Mouse (Mus musculus) Patski (cell line): Measurements from ENCODE around the gene Fbxw11. TPM values are rescaled to one million over a fixed set of nuclear protein-coding genes. Genes with fewer than 3 reads are reported as not detected.
"Not testable (repeated sequence)": the region's sequence is repeated elsewhere in the genome, so short reads cannot be mapped to it uniquely, and the experiment has no call there.

Experiments
- ATAC-seq: fragments of 100-300 bp; one replicate; pipeline ENCODE4 v1.8.0; 2021
- CTCF ChIA-PET: fragments of 350-600 bp; sonication (Branson Sonifier 250); formaldehyde crosslinking; loops from one replicate; lab custom pipeline; 2022; ENCODE audit warnings: inconsistent platforms; lab: Charles Lee
- POLR2A ChIA-PET: fragments of 350-600 bp; sonication (Branson Sonifier 250); formaldehyde crosslinking; loops from one replicate; lab custom pipeline; 2022; ENCODE audit warnings: antibody characterized with exemption, inconsistent platforms; lab: Charles Lee
- DNase-seq: peaks from one replicate; pipeline ENCODE4 v3.0.0-alpha.2; 2011; ENCODE audit warnings: low read depth, low spot score
- H3K27me3 ChIP-seq: fragments of 371-371 bp; one replicate; pipeline ENCODE4 v1.5.1; 2021
- CTCF ChIP-seq: fragments of 100-300 bp; IDR thresholded peaks from one replicate; pipeline ENCODE4 v1.5.1; 2021
- in situ Hi-C: fragments of 300-500 bp; cut with MboI; formaldehyde crosslinking; loops from 3 replicates; pipeline ENCODE4 v1.11.1; 2018; ENCODE audit warnings: low pct_unique_long_range_greater_than_20kb, mixed read lengths
- polyA plus RNA-seq: library from polyadenylated mRNA; unstranded; gene quantifications from one replicate; pipeline ENCODE4 v1.2.3, GENCODE M21; 2021

Gene Fbxw11
- polyA plus RNA-seq, 1 experiment from 2014 or later, result 92.4 TPM

DNA sequence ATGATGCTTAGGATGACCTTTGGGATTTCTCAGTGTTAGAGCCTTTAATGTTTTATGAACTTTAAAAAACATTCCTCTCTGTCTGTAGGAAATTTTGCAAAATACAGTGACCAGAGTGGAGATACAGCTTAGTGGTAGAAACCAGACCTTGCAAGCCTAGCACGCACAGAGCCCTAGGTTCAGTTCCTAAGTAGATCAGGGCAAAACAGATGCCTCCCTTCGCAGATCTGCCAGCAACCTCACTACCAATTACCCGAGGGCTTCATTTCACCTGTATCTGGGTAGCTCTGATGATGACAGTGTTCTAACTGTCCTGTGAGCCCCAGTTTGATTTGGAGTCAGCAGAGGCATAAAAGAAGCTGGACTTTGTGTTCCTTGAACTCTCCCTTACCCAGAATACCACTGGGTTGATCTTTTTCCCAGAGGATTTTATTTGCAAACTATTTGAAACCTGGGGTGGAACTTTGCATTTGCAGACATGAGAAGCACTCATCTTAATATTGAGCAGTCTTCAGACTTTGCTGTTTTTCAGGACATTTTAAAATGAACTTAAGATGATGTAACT, 42.2 kb downstream of the Fbxw11 start:
- in situ Hi-C loops, result no loop called here

DNA sequence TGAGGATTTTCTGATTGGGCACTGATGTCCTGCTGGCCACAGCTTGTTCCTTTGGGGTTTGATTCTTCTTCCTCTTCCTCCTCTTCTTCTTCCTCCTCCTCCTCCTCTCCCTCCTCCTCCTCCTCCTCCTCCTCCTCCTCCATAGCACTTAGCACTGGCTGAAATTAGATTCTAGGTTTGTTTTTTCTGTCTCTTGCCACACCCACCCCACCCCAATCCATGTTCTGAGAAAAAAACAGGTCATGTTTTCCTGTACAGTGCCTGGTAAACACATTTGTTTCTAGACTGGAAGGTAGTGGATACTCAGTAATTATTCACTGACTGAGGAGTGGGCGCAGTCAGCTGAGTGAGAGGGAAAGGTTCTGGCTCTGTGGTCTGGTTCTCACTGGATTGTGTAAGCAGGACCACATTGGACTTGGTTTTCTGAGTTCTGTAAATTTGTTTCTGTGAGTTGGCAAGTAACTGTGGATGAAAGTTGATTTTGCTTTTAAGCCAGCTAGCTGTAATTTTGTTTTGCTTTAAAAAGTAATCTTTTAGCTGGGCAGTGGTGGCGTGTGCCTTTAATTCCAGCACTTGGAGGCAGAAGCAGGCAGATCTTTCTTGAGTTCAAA, 45.8 kb downstream of the Fbxw11 start:
- ATAC-seq (no peak), DNase-seq (no peak)
- POLR2A ChIA-PET, result no interaction called here
- CTCF ChIA-PET, result no interaction called here
- in situ Hi-C loops, result no loop called here
- H3K27me3 ChIP-seq, result no peaks in the 10 kb centered on the region
- TF ChIP-seq CTCF, result no peak

More for the DNA sequence above, 42.2 kb downstream of the Fbxw11 start:
- no peaks in the 10 kb centered on the region for H3K27me3 ChIP-seq
- no peak for DNase-seq
- ChIA-PET CTCF (interaction anchor here (0.7 to 1.9 kb wide), 3 partner anchors 9 to 38 kb away, joined by 3 to 4 read pairs (median 3); no protein-coding TSS in a partner anchor), POLR2A (no interaction called here)
- ATAC-seq, result no peak
- TF ChIP-seq CTCF, result no peak

DNA sequence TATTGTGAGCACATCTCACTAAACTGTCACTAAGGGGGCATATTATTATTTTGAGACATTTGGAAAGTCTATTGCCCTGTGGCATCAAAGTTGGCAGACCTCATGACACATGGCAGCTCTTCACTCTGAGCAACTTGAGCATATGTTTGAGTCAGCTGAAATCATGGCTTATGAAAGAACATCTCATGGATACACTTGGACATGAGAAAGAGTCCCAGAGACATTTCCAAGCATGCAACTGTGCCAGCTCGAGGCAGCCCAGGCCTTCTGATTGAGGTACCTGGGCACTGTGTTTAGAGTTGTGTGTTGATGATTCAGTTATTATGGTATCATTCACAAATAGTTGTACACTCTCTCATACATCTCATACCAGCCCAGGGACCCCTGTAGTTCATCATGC, 47.0 kb downstream of the Fbxw11 start:
- CTCF ChIA-PET, result interaction anchor here (0.9 kb wide), 1 partner anchor 9 kb away, joined by 3 read pairs; no protein-coding TSS in a partner anchor
- in situ Hi-C loops, result no loop called here
- ATAC-seq, result no peak

DNA sequence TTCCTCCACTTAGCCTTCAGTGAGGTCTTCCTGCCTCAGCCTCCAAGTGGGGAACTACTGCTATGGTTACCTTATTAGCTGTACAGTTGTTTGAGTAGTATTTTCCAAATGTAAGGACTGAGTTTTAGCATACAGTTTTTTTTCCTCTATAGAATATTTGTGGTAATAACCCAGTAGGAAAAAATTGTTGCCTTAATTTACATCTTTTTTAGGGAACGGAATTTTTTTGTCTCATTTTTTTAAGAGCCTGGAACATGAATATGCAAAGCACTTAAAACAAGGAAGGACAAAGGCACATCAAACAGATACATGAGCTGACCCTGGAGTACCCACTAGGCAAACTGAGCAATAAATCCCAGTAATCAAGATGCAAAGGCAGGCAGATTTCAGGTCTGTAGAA, 50.3 kb downstream of the Fbxw11 start:
- ATAC-seq, result no peak
- POLR2A ChIA-PET, result interaction anchor here (0.8 kb wide), 1 partner anchor 10 kb away, joined by 4 read pairs; no protein-coding TSS in a partner anchor
- DNase-seq, result no peak
- in situ Hi-C loops, result no loop called here
- CTCF ChIA-PET, result interaction anchor here (0.8 to 3.5 kb wide), 7 partner anchors 10 to 58 kb away, joined by 3 to 14 read pairs (median 3); partner anchors contain the start of gene Fbxw11
- H3K27me3 ChIP-seq, result no peaks in the 10 kb centered on the region
- no peak for TF ChIP-seq CTCF

More for the DNA sequence above, 47.0 kb downstream of the Fbxw11 start:
- no peak for TF ChIP-seq CTCF
- no peak for DNase-seq
- no peaks in the 10 kb centered on the region for H3K27me3 ChIP-seq
- POLR2A ChIA-PET, result no interaction called here

DNA sequence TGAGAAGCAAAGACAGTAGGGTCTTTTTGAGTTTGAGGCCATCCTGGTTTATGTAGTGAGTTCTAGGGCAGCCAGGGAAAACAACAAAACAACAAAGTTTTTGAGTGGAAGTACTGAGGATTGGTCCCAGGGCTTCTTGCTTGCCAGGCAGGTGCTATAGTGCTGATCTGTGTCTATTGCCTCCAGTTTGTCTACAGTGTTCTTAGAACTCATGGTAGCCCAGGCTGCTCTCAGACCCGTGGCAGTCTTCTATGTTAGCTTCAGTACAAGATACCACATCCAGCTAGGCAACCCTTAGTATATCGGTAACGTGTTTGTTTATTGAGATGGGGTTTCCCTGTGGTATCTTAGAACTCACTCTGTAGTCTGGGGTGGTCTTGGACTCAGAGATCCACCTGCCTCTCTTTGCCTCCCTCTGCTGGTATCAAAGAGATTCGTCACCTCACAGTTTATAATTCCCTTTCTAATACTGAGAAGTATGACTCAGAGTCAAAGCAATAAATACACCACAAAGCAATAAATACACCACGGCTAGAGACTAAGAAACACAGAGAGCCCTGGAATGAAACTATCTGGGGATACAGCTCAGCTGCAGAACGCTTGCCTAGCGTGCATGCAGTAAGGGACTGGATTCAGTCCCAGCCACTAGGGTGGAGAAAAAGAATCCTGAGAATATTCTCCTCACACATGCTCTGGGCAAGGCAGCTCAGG, 51.1 kb downstream of the Fbxw11 start:
- H3K27me3 ChIP-seq, result no peaks in the 10 kb centered on the region
- DNase-seq, result peak; percentile 19
- POLR2A ChIA-PET, result no interaction called here
- ATAC-seq, result peak; percentile 96
- peak; percentile 76 for TF ChIP-seq CTCF
- CTCF ChIA-PET, result interaction anchor here (0.8 to 3.5 kb wide), 11 partner anchors 11 to 95 kb away, joined by 3 to 14 read pairs (median 3); partner anchors contain the start of gene Fbxw11
- in situ Hi-C loops, result no loop called here

DNA sequence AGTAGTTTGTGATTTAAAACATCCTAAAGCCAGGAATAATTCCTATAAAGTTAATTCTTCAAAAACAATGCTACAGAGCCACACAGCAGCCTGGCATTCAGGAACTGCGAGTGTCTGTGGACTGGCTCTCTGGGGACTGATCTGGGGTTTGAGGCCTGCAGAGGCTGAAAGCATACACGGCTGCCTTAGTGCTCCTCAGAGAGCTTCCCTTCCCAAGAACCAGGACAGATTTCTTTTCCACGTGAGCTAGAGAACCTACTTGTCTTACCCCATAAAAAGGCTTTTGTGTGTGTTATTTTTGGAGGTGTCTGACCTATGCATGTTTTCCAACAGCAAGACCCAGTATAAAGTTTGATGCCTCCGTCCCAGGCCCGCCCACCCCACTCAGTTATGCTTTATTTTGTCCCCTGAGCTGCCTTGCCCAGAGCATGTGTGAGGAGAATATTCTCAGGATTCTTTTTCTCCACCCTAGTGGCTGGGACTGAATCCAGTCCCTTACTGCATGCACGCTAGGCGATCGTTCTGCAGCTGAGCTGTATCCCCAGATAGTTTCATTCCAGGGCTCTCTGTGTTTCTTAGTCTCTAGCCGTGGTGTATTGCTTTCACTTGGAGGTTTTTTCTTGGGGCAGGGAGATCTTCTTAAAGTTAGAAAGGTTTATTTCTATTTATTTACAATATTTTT, 51.9 kb downstream of the Fbxw11 start:
- DNase-seq, H3K27me3 ChIP-seq, ATAC-seq, in situ Hi-C loops, POLR2A ChIA-PET: not testable (repeated sequence)
- CTCF ChIA-PET, result interaction anchor here (0.9 to 3.5 kb wide), 6 partner anchors 12 to 96 kb away, joined by 3 to 14 read pairs (median 4); partner anchors contain the start of gene Fbxw11

DNA sequence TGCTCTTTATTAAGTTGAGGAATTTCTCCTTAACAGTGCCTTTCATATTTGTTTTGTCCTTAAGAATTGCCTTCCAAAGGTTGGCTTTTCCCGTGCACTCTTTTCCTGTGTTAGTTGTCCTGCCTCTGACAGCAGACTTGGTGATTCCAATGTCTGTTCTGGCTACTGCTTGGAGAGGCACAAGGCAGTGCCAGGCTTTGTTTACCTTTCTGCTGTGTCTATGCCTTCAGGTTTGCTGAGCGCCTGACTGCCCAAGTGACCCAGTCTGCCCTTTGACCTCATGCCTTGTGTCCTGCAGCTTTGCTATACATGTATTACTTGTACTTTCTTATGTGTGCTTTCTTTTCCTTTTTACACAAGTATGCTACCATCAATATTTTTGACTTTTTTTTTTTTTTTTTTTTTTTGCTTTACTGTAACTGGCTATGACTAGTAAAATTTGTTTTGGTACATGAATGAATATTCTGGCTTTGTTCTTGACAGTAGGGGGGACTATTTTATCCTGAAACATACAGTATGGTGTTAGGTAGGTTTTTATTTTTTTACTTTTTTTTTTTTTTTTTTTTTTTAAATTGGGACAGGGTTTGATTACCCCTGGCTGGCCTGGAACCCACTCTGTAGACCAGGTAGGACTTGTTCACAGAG, 54.0 kb downstream of the Fbxw11 start:
- no peaks in the 10 kb centered on the region for H3K27me3 ChIP-seq
- ChIA-PET CTCF (no interaction called here), POLR2A (interaction anchor here (0.5 to 0.7 kb wide), 2 partner anchors 60 to 79 kb away, joined by 3 read pairs; no protein-coding TSS in a partner anchor)
- ATAC-seq, result no peak
- in situ Hi-C loops, result no loop called here
- no peak for TF ChIP-seq CTCF
- no peak for DNase-seq

DNA sequence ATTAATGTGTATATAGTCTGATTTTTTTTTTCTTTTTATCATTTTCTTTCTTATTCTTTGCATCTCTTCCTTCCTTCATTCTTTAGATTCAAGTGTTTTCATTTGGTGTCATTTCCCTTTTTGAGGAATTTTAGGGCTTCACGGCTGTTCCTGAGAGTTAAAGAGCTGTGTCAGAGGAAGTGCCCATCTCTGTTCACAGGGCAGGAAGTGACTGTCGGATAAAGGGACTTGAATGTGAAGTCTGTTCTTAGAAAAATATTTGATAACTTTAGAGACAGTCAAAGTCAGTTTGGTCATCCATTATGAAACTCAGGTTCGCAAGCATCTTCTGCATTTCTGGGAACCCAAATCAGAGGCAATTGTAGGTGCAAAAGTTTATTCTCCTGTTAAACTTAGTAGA, 55.2 kb downstream of the Fbxw11 start:
- no peak for DNase-seq
- no peak for ATAC-seq
- no peak for TF ChIP-seq CTCF
- in situ Hi-C loops, result no loop called here
- no peaks in the 10 kb centered on the region for H3K27me3 ChIP-seq
- CTCF ChIA-PET, result no interaction called here
- POLR2A ChIA-PET, result no interaction called here

DNA sequence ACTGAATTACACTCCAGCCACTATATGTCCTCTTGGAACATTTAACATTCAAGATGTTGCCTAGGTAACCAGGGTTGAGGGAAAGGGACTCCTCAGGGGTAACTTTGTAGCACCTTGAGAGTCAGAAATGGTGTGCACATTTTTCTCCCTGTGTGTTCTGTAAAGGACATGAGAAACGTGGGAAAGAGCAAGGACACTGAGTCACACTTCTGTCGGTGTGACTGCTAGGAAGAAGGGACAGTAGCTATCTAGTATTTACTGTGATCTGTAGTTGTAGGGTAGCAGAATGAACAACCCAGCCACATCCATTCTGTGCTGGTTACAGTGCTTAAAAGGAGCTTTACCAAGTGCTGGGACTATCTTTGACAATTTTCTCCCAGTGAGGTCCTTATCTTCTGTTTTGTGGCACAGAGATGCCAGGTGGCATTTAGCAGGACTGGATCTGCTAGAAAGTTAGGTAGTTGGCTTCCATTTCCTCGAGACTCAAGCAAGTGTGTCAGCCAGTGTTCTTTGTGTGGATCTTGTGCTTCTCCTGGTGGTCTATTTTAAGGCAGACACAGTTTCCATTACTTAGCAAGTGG, 57.5 kb downstream of the Fbxw11 start:
- ChIA-PET POLR2A (no interaction called here), CTCF (interaction anchor here (0.9 to 1.1 kb wide), 3 partner anchors 9 to 81 kb away, joined by 3 to 4 read pairs (median 3); no protein-coding TSS in a partner anchor)
- DNase-seq (no peak), ATAC-seq (no peak)
- no peaks in the 10 kb centered on the region for H3K27me3 ChIP-seq
- in situ Hi-C loops, result no loop called here
- no peak for TF ChIP-seq CTCF
